ENCODE assay signal across 22 mouse cellular contexts in genomic region chr1:153937025-153937424, GRCm38 (mm10). TPM values are rescaled to one million over a fixed set of nuclear protein-coding genes. Genes with fewer than 3 reads are reported as not detected.
"Had no signal": no experiment of that assay in that cellular context is flagged by ENCODE, and none has a peak within 500 bp of the region (broad histone marks: within the 10 kb centered on the region; RNA-seq: fewer than 3 reads in every experiment).

No protein-coding gene starts in this region.

- H3K4me1 ChIP-seq: limb, embryonic 12.5 days; lung, embryonic 15.5 days; midbrain, embryonic 12.5 days had no signal

- H3K27me3 ChIP-seq: limb, embryonic 12.5 days; lung, embryonic 15.5 days; midbrain, embryonic 12.5 days had no signal

- H3K4me3 ChIP-seq: limb, embryonic 12.5 days; lung, embryonic 15.5 days; midbrain, embryonic 12.5 days had no signal

- H3K36me3 ChIP-seq: limb, embryonic 12.5 days; lung, embryonic 15.5 days; midbrain, embryonic 12.5 days had no signal

- DNase-seq: kidney, adult 2 months; kidney, postnatal 36 days; layer of hippocampus, adult 9-11 months; lung, postnatal 14 days; right cerebral cortex, adult 18-20 months; right cerebral cortex, postnatal 25 days; thymus, postnatal 36 days had no signal

- ATAC-seq: intestine, embryonic 16.5 days; midbrain, embryonic 16.5 days had no signal

- H3K9ac ChIP-seq: limb, embryonic 12.5 days; lung, embryonic 15.5 days; midbrain, embryonic 12.5 days had no signal

- H3K4me2 ChIP-seq: limb, embryonic 12.5 days; lung, embryonic 15.5 days; midbrain, embryonic 12.5 days had no signal

- H3K27ac ChIP-seq: kidney, postnatal 0 days; limb, embryonic 12.5 days; lung, embryonic 15.5 days; macrophage; midbrain, embryonic 12.5 days had no signal

- H3K9me3 ChIP-seq: lung, embryonic 15.5 days; midbrain, embryonic 12.5 days had no signal

RNA-seq across cellular contexts. Expression of gene Teddm2, which starts 37.0 kb away (rescaled TPM):
- total RNA-seq: megakaryocyte-erythroid progenitor cell, adult 5-6 weeks had no signal

RNA-seq across cellular contexts. Expression of gene Teddm1a, which starts 45.5 kb away (rescaled TPM):
- total RNA-seq: layer of hippocampus, adult 18-20 months; left cerebral cortex, postnatal 36 days; liver, adult 2 months; megakaryocyte-erythroid progenitor cell, adult 5-6 weeks had no signal
- polyA plus RNA-seq: intestine, embryonic 16.5 days; kidney, adult 2 months; kidney, postnatal 0 days; limb, embryonic 12.5 days; liver, adult 2 months; lung, embryonic 15.5 days; macrophage; midbrain, embryonic 12.5 days; midbrain, embryonic 16.5 days; neural tube, embryonic 14.5 days; small intestine, adult 2 months; stomach, embryonic 16.5 days; thymus, postnatal 0 days had no signal
